Mouse (Mus musculus): ENCODE results near the gene Wdr66.
A peak's percentile ranks its signal among the peaks of the same experiment; 100 is the strongest.
"Not testable (repeated sequence)": the region's sequence is repeated elsewhere in the genome, so short reads cannot be mapped to it uniquely, and the experiment has no call there.

Gene Wdr66

DNA sequence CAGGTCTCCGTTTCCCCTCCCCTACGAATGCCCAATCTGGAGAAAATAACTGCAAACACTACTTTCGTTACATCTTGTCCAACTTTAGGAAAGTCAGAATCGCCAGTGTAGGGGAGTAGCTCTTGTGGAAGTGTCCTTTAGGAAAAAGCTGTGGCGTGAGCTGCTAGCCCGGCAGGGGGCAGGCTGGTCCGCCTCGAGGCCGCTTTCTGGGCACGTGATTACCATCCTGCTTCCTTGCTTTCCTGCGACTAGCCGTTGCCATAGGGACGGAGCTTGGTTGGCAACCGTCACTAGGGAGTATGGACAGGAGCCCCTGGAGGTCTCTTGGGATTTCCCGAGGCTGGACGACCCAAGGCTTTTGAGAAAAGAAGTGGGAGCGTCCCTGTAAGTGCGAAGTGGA lies at the start of gene Wdr66:
Wdr66 (plus strand) TSS at position 269 of the 400 bp plus-strand sequence.
- peak; percentile 98 for DNase-seq

DNA sequence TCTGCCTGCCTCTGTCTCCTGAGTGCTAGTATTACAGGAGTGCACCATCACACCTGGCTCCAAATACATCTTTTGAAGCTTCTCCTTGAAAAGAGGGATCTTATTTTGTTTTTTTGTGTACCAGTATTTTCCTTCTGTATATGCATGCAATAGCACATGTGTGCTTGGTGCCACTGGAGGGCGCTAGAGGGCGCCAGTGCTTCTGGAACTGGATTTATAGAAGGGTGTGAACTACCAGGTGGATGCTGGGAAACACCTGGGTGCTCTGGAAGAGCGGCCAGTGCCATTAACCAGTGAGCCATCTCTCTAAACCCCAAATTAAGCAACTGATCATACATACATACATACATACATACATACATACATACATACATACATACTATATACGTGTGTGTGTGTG lies 49.1 kb upstream of the Wdr66 start:
- not testable (repeated sequence) for DNase-seq

DNA sequence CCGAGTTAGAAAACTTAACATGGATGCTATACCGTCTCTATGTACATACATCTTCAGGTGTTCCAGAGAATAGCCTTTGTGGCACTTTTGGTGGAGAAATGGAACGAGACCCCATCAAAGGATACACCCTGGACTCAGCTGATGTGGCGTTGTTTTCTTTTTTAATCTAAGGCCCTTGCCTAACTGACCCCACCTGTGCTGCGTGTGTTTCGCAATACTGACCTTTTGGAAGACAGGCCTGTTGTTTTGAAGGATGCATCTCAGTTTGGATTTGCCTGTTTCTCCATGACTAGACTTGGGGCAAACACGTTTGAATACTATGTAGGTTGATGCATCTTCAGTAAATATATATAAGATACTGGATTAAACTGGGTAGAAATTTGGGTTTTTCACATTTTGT lies 48.3 kb upstream of the Wdr66 start:
- not testable (repeated sequence) for DNase-seq

- DNase-seq: not testable (repeated sequence)
Measured at GRCm38 (mm10) chr5:123222346-123223050, 29.4 kb upstream of the Wdr66 start.

GRCm38 (mm10) chr5:123223051-123223410 lies 28.9 kb upstream of the Wdr66 start:
- no peak for DNase-seq

- not testable (repeated sequence) for DNase-seq
Measured at GRCm38 (mm10) chr5:123223861-123224260, 28.0 kb upstream of the Wdr66 start.

DNA sequence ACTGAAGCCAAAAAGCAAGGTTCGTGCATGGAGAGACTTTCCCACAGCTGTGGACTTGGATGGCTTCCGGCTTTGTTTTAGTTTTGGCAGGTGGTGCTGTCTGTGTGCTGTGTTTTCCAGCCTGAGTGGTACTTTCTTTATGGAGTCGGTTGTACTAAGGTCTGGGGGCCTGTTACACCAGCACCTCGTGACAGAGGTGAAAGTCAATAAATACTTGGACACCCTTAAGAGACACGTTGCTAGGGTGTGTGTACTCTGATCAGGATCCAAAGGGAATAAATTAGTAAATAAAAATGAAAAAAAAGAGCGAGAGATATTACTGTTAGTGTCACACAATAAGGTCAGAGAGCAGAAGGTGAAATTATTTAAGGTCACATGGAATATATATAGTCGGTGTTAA lies 25.1 kb upstream of the Wdr66 start:
- no peak for DNase-seq

DNA sequence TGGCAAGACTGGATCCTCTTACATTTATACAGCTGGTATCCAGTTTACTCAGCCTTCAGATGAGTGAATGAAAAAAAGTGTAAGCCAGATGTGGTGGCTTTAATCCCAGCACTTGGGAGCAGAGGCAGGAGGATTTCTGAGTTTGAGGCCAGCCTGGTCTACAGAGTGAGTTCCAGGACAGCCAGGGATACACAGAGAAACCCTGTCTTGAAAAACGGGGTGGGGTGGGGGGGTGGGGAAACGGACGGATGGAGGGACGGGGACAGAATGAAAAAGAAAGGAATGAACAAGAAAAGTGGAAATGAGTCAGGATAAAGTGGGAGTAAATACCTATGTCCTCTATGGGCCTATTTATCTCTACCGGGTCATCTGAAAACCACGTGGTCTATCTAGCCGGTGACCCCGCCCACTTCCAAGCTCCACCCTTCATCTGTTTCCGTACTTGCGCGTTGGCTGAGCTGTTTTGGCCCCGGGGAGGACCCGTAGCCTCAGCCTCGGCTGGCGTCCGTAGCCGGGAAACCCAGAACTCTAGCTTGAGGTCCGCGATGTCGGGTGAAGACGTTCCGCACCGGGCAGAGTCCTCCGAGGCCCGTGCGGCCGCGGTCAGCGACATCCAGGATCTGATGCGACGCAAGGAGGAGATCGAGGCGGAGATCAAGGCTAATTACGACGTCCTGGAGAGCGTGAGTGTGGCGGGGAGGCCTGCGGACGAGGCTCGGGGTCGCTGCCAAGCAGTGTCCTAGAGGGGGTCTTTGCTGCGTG lies 24.0 kb upstream of the Wdr66 start:
- DNase-seq: peak; percentile 97

DNA sequence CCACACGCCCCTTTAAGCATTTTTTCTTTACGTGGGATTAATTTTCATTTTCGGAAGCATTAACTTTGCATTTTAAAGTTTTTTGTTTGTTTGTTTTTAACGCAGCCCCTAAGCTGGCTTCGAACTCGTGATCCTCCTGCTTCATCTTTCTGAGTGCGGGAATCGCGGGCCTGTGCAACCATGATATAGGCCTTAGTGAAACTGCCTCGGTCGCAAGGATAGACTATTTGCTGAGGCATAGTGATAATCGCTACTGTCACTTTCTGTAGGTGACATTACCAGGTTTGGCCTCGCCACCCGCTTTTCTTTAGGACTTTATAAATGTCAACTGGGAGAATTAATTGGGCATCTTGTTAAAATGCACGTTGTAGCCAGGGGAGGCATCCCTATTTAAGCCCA lies 23.4 kb upstream of the Wdr66 start:
- DNase-seq: no peak

- DNase-seq: no peak
Measured at GRCm38 (mm10) chr5:123229296-123229695, 22.6 kb upstream of the Wdr66 start.

GRCm38 (mm10) chr5:123232180-123232579 lies 19.7 kb upstream of the Wdr66 start:
- DNase-seq: no peak

- DNase-seq: peak; percentile 74
Measured at GRCm38 (mm10) chr5:123235731-123236130, 16.2 kb upstream of the Wdr66 start.

DNA sequence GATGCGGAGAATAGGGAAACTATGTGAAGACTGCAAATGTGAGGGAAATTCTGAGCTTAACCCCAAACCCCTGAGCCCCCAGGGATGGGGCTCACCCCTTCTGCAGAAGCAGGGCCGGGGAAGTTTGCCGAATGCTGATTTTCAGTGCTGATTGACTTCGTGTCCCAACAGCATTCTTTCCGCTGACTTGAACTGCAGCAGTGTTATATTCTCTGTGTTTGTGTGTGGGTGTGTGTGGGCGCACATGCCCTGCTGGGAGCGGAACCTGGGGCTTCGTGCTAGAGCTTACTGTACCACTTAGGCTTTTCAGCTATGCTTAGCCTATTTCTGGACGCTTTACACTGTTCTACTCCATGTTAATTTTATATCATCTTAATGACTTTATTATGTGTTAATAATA lies 15.5 kb upstream of the Wdr66 start:
- DNase-seq: no peak

DNA sequence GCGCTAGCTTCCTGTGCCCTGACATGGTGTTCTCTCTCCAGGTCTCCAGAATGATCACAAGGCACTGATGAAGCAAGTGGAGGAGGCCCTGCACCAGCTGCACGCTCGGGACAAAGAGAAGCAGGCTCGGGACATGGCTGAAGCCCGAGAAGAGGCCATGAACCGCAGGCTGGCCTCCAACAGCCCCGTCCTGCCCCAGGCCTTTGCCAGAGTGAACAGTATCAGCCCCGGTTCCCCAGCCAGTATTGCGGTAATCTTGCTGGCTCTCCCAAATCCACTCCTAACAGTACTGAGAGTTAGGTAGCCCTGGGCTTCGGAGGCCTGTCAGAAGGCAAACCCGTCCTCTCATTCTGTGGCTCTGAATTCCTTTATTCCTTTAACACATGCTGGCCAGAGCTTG lies 12.4 kb upstream of the Wdr66 start:
- no peak for DNase-seq

- DNase-seq: peak; percentile 79
Measured at GRCm38 (mm10) chr5:123245518-123245917, 6.4 kb upstream of the Wdr66 start.

- DNase-seq: no peak
Measured at GRCm38 (mm10) chr5:123251390-123251789, 512 bp upstream of the Wdr66 start.

DNA sequence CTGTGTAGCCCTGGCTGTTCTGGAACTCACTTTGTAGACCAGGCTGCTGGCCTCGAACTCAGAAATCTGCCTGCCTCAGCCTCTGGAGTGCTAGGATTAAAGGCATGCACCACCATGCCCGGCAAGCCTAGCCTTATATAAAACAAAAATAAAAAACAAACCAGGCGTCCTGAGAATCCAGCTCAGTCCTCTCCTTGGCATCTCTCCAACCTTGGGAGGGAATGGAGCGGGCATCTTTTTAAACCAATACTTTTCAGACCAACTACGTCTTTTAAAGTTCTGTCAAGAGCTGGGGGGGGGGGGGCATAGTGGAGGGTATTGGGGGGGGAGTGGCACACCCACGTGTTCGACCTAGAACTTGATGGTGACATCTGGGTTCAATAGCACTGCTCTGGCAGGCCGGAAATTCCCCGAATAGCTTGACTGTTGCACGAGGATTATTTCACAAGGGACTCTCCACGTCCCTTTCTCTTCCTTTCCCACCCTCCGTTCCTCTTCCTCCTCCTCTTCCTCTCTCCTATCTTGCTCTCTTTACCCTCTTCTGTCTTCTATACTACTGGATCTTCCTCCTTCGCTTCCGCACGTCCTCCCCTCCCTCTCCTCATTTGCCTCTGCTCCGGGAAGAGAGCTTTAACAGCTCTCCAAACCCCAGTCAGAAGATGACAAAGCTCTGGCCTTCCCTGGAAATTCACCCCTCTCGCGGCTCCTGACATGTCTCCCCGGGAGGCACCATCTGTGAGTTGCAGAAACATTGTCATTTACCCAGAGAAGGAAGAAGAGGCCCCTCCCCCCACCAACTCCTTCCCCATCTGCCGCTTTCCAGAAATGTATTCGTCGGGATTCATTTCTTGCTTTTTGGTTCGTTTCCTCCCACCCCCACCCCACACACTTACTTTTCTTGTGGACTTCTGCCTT lies 5.2 kb downstream of the Wdr66 start:
- DNase-seq: peak; percentile 57

DNA sequence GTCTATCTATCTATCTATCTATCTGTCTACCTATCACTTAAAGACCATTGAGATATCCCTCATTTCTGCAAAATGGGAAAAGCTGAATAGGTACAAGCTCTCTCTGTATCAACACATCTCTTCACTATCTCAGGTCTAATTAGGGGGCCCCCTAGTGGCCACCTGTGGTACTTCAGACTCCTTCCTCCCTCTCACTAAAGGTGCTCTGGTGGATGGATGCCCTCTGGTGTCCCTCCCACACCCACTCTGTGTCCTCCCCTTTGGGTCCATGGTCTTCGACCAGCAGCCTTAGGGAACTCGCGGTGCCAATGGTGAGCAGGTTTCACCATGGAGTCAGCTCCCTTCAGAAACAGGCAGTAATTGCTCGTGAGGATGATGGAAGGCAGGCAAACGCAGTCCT lies 7.1 kb downstream of the Wdr66 start:
- DNase-seq: peak; percentile 62

GRCm38 (mm10) chr5:123260698-123261097 lies 8.8 kb downstream of the Wdr66 start:
- no peak for DNase-seq

GRCm38 (mm10) chr5:123266909-123267308 lies 15.0 kb downstream of the Wdr66 start:
- DNase-seq: no peak

GRCm38 (mm10) chr5:123268477-123269474 lies 16.9 kb downstream of the Wdr66 start:
- no peak for DNase-seq

GRCm38 (mm10) chr5:123270917-123271316 lies 19.0 kb downstream of the Wdr66 start:
- no peak for DNase-seq
